Mouse (Mus musculus): Measurements from ENCODE around the gene Egln2.

The Egln2 gene

GRCm38 (mm10) chr7:27174896-27175295, 8.3 kb upstream of the Egln2 start:
- no peak for DNase-seq

GRCm38 (mm10) chr7:27174496-27174895, 7.9 kb upstream of the Egln2 start:
- no peak for DNase-seq

GRCm38 (mm10) chr7:27170981-27171380, 4.4 kb upstream of the Egln2 start:
- DNase-seq: no peak

- DNase-seq: no peak
Observed at GRCm38 (mm10) chr7:27168371-27168770, 1.8 kb upstream of the Egln2 start.

GRCm38 (mm10) chr7:27167475-27168094, 983 bp upstream of the Egln2 start:
- DNase-seq: no peak

GRCm38 (mm10) chr7:27166229-27166613, 381 bp downstream of the Egln2 start:
- DNase-seq: peak; percentile 76

GRCm38 (mm10) chr7:27165696-27166095, 906 bp downstream of the Egln2 start:
- DNase-seq: no peak

- DNase-seq: no peak
Observed at GRCm38 (mm10) chr7:27165007-27165655, 1.5 kb downstream of the Egln2 start.

GRCm38 (mm10) chr7:27164112-27164947, 2.3 kb downstream of the Egln2 start:
- DNase-seq: no peak

GRCm38 (mm10) chr7:27163450-27163805, 3.2 kb downstream of the Egln2 start:
- DNase-seq: no peak

GRCm38 (mm10) chr7:27162780-27163449, 3.7 kb downstream of the Egln2 start:
- no peak for DNase-seq

- no peak for DNase-seq
Observed at GRCm38 (mm10) chr7:27161744-27162143, 4.9 kb downstream of the Egln2 start.

- no peak for DNase-seq
Observed at GRCm38 (mm10) chr7:27160921-27161320, 5.7 kb downstream of the Egln2 start.

- DNase-seq: peak; percentile 74
Observed at GRCm38 (mm10) chr7:27159882-27160281, 6.7 kb downstream of the Egln2 start.

GRCm38 (mm10) chr7:27159256-27159655, 7.3 kb downstream of the Egln2 start:
- no peak for DNase-seq

GRCm38 (mm10) chr7:27158171-27158570, 8.4 kb downstream of the Egln2 start:
- DNase-seq: no peak

- DNase-seq: peak; percentile 64
Observed at GRCm38 (mm10) chr7:27156005-27156404, 10.6 kb downstream of the Egln2 start.

- DNase-seq: no peak
Observed at GRCm38 (mm10) chr7:27153205-27153764, 13.3 kb downstream of the Egln2 start, which contains the start of gene Cyp2t4. Cyp2t4 (plus strand) TSS chr7:27153714.

- DNase-seq: no peak
Observed at GRCm38 (mm10) chr7:27136410-27136996, 30.1 kb downstream of the Egln2 start.

GRCm38 (mm10) chr7:27133757-27134156, 32.8 kb downstream of the Egln2 start:
- no peak for DNase-seq

GRCm38 (mm10) chr7:27133156-27133555, 33.4 kb downstream of the Egln2 start:
- no peak for DNase-seq

- DNase-seq: peak; percentile 9
Observed at GRCm38 (mm10) chr7:27132588-27132987, 34.0 kb downstream of the Egln2 start.

- no peak for DNase-seq
Observed at GRCm38 (mm10) chr7:27131387-27131786, 35.2 kb downstream of the Egln2 start.

Data from right cerebral cortex, postnatal 25 days (tissue).